Mouse (Mus musculus) kidney, embryonic 16.5 days (tissue): ENCODE measurements around the gene Gm10638. TPM values are rescaled to one million over a fixed set of nuclear protein-coding genes. Genes with fewer than 3 reads are reported as not detected.
A peak's percentile ranks its signal among the peaks of the same experiment; 100 is the strongest.

Source experiments
- ATAC-seq: fragments of 200-750 bp; cut with Nextera tagmentation; 2 replicates; pipeline ENCODE4 v1.8.0; 2017; ENCODE audit warnings: moderate TSS enrichment; ENCODE audit not compliant: low FRiP score, low TSS enrichment
- H3K27ac ChIP-seq: fragments of 300-500 bp; sonication (generic); 2 replicates; pipeline ENCODE4 v1.5.1; 2014; ENCODE audit warnings: low read length
- H3K27me3 ChIP-seq: fragments of 300-500 bp; sonication (generic); 2 replicates; pipeline ENCODE4 v1.6.1; 2014; ENCODE audit warnings: low read length, control low read depth, mixed read lengths; ENCODE audit not compliant: insufficient read depth
- H3K36me3 ChIP-seq: fragments of 300-500 bp; sonication (generic); 2 replicates; pipeline ENCODE4 v1.6.1; 2014; ENCODE audit warnings: low read length, control low read depth, mixed read lengths; ENCODE audit not compliant: insufficient read depth
- H3K4me1 ChIP-seq: fragments of 300-500 bp; sonication (generic); 2 replicates; pipeline ENCODE4 v1.6.1; 2014; ENCODE audit warnings: low read length, control low read depth, mixed read lengths; ENCODE audit not compliant: insufficient read depth
- H3K4me2 ChIP-seq: fragments of 300-500 bp; sonication (generic); replicated peaks from 2 replicates; pipeline ENCODE4 v1.6.1; 2014; ENCODE audit warnings: low read depth, low read length
- H3K4me3 ChIP-seq: fragments of 300-500 bp; sonication (generic); 2 replicates; pipeline ENCODE4 v1.5.1; 2014; ENCODE audit warnings: mild to moderate bottlenecking, low read length
- H3K9ac ChIP-seq: fragments of 300-500 bp; sonication (generic); replicated peaks from 2 replicates; pipeline ENCODE4 v1.6.1; 2014; ENCODE audit warnings: low read length
- H3K9me3 ChIP-seq: fragments of 300-500 bp; sonication (generic); 2 replicates; pipeline ENCODE4 v1.6.1; 2016; ENCODE audit warnings: low read length, control low read depth
- WGBS: fragments of 180-500 bp; shearing (Covaris S2); extraction: QIAGEN DNeasy Blood & Tissue Kit; methylation state at CpG from one replicate; pipeline ENCODE4 v1.1.7; 2014; 5-methylcytosine and 5-hydroxymethylcytosine counted together
- polyA plus RNA-seq: library from polyadenylated mRNA; unstranded; fragments of >200 nt; fragmentation: Nextera tagmentation; extraction: Ambion mirVana; gene quantifications from 2 replicates; pipeline ENCODE4 v1.2.1, GENCODE M21; 2015

Gm10638 gene
- polyA plus RNA-seq, 1 experiment from 2014 or later = 3.5 TPM

GRCm38 (mm10) chr8:86749842-86750241, 4.3 kb downstream of the Gm10638 start:
- ATAC-seq = no peak
- no peaks in the 10 kb centered on the region for H3K36me3 ChIP-seq
- H3K9me3 ChIP-seq = no peaks in the 10 kb centered on the region
- H3K4me2 ChIP-seq = no peak overlapping the region
- H3K27ac ChIP-seq = no peak overlapping the region
- no peak overlapping the region for H3K4me3 ChIP-seq
- no peaks in the 10 kb centered on the region for H3K27me3 ChIP-seq
- H3K4me1 ChIP-seq = peaks cover 7% of the 10 kb centered on the region; the same call in 1 of the 2 replicates
- H3K9ac ChIP-seq = no peak overlapping the region
- 15% methylated on average over 2 of the region's 2 CpGs for WGBS

DNA sequence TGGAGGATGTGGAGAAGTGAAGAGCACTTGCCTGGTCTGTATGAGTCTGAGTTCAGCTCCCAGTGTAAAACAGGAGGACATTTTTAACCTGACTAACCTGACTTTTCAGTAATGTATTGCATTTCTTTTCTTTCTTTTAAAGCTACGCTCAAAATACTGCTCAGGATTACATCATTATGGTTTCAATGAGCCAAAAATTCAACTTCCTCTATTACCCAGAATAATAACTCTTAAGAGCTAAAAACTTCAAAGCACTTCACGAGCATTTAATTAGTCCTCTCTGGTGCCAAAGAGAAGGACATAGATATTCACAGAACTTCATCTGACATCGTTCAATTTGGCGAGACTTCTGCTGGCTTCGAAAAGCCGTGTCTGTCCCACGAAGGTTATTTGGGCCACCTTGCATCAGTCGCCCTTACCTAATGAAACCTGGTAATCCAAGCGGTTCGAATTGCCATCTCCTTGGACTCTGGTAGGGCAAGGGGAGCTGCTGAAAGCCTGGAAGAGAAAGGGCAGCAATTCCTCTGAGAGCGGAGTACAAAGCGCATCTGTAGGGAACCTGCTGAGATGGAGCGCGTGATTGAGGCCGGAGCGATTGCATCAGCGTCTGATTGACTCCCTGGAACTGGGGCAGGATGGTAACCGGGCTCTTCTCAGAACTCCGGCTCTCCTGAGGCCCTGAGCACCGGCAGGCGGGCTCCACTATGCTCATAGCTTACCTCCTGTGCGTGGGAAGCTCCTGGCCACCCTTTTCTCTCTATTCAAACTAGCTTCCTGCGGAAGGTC, 11.6 kb downstream of the Gm10638 start:
- H3K4me1 ChIP-seq = no peaks in the 10 kb centered on the region
- peak overlapping the region; percentile 7; the same call in 1 of the 2 replicates for H3K4me3 ChIP-seq
- 22% methylated on average over 23 of the region's 23 CpGs for WGBS
- H3K27ac ChIP-seq = no peak overlapping the region
- ATAC-seq = no peak
- H3K9me3 ChIP-seq = no peaks in the 10 kb centered on the region
- H3K36me3 ChIP-seq = no peaks in the 10 kb centered on the region
- H3K9ac ChIP-seq = no peak overlapping the region; the same call in 1 of the 2 replicates
- peak overlapping the region; percentile 32 for H3K4me2 ChIP-seq
- H3K27me3 ChIP-seq = no peaks in the 10 kb centered on the region

DNA sequence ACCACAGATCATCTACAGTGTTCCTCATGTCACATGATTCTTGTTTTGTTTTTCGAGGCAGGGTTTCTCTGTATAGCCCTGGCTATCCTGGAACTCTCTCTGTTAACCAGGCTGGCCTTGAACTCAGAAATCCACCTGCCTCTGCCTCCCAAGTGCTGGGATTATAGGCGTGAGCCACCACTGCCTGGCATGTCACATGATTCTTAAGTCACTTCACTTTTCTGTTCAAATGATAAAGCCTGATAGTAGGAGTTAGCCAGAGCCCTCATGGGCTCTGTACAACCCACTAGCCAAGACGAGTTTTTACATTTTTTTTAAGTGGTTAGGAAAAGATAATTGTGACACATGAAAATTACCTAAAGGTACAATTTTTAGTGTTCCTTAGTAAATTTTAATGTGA, 13.2 kb downstream of the Gm10638 start:
- ATAC-seq = no peak

DNA sequence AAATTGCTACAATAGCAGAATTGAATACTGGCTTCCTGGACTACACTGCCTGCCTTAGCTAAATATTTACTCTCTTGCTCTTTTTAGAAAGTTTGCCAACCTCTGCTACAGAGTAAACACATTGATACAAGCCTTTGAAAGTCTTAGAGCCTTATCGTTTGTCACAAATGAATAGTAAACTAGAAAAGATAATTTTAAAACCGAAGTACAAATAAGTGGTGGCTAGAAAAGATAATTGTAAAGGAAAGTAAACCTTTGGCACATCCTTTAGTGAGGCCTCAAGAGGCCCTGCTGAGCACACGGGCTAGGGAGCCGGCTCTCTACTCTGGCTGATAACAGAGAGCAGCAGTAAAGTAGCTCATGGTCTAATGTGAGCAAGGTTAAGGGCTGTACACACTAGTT, 13.6 kb downstream of the Gm10638 start:
- no peaks in the 10 kb centered on the region for H3K27me3 ChIP-seq
- H3K9ac ChIP-seq = no peak overlapping the region
- no peaks in the 10 kb centered on the region for H3K9me3 ChIP-seq
- WGBS = 57% methylated on average over 4 of the region's 4 CpGs
- no peak for ATAC-seq
- no peak overlapping the region for H3K4me2 ChIP-seq
- H3K4me1 ChIP-seq = no peaks in the 10 kb centered on the region
- no peaks in the 10 kb centered on the region for H3K36me3 ChIP-seq
- H3K27ac ChIP-seq = no peak overlapping the region
- H3K4me3 ChIP-seq = no peak overlapping the region

More for the DNA sequence above, 13.2 kb downstream of the Gm10638 start:
- Histone ChIP-seq H3K27ac (no peak overlapping the region), H3K4me1 (no peaks in the 10 kb centered on the region), H3K36me3 (no peaks in the 10 kb centered on the region), H3K9ac (no peak overlapping the region), H3K4me2 (no peak overlapping the region), H3K9me3 (no peaks in the 10 kb centered on the region), H3K4me3 (no peak overlapping the region), H3K27me3 (no peaks in the 10 kb centered on the region)
- WGBS = 78% methylated on average over 3 of the region's 3 CpGs

- 71% methylated on average over 6 of the region's 6 CpGs for WGBS
- no peaks in the 10 kb centered on the region for H3K27me3 ChIP-seq
- H3K4me2 ChIP-seq = no peak overlapping the region
- H3K27ac ChIP-seq = no peak overlapping the region
- H3K36me3 ChIP-seq = no peaks in the 10 kb centered on the region
- no peaks in the 10 kb centered on the region for H3K9me3 ChIP-seq
- no peak for ATAC-seq
- no peak overlapping the region for H3K9ac ChIP-seq
- no peaks in the 10 kb centered on the region for H3K4me1 ChIP-seq
- no peak overlapping the region for H3K4me3 ChIP-seq
These were observed 15.2 kb downstream of the Gm10638 start for GRCm38 (mm10) chr8:86760746-86761145.

DNA sequence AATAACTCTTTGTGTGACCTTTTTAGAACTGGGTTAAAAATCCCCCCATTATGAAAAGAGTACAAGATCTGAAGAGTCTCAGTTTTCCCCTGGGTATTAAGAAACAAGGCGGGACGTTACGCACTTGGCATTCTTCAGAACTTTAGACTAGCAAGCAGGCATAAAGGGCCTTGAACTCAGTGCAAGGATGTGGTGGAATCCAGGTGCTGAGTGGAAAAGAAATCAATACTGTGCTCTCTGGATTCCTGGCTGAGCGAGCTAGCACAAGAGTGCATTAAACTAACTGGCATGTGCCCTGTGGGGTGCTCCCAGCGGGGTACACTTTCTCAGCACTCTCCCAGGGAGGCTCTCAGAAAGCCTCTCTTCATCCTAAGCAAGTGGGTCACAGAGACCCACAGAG, 17.3 kb downstream of the Gm10638 start:
- ATAC-seq = no peak
- Histone ChIP-seq H3K4me3 (no peak overlapping the region), H3K27me3 (no peaks in the 10 kb centered on the region), H3K9ac (no peak overlapping the region), H3K9me3 (no peaks in the 10 kb centered on the region), H3K4me1 (no peaks in the 10 kb centered on the region), H3K36me3 (no peaks in the 10 kb centered on the region), H3K4me2 (no peak overlapping the region), H3K27ac (no peak overlapping the region)
- WGBS = 71% methylated on average over 5 of the region's 5 CpGs

DNA sequence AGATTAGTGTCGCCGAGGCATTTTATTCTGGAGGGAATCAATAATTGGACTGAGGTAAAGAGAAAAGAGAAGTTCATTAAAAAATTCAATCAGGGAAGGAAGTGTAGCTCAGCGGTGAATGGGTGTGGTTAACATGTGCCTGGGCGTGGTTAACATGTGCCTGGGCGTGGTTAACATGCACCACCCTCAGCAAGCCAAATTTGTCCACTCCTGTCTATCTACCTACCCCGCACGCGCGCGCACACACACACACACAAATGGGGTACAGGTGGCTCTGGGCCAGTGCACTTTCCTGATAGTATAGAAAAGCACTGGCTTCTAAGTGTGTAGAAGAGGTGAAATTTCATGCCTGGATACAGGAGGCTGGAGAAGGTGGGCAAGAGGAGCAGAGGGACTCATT, 19.7 kb downstream of the Gm10638 start:
- Histone ChIP-seq H3K27ac (no peak overlapping the region), H3K36me3 (no peaks in the 10 kb centered on the region), H3K9me3 (no peaks in the 10 kb centered on the region), H3K27me3 (no peaks in the 10 kb centered on the region), H3K4me1 (no peaks in the 10 kb centered on the region), H3K9ac (no peak overlapping the region), H3K4me2 (no peak overlapping the region), H3K4me3 (no peak overlapping the region)
- ATAC-seq = no peak
- 90% methylated on average over 10 of the region's 10 CpGs for WGBS

- Histone ChIP-seq H3K27ac (no peak overlapping the region), H3K4me3 (no peak overlapping the region), H3K36me3 (no peaks in the 10 kb centered on the region), H3K4me1 (no peaks in the 10 kb centered on the region), H3K9me3 (no peaks in the 10 kb centered on the region), H3K9ac (no peak overlapping the region), H3K4me2 (no peak overlapping the region), H3K27me3 (no peaks in the 10 kb centered on the region)
- ATAC-seq = no peak
- WGBS = 90% methylated on average over 8 of the region's 8 CpGs
These were observed 20.2 kb downstream of the Gm10638 start for GRCm38 (mm10) chr8:86765669-86766068.

- Histone ChIP-seq H3K9ac (no peak overlapping the region), H3K36me3 (no peaks in the 10 kb centered on the region), H3K27me3 (no peaks in the 10 kb centered on the region), H3K4me3 (no peak overlapping the region), H3K9me3 (no peaks in the 10 kb centered on the region), H3K4me1 (no peaks in the 10 kb centered on the region), H3K27ac (no peak overlapping the region), H3K4me2 (no peak overlapping the region)
- ATAC-seq = no peak
- WGBS = 88% methylated on average over 9 of the region's 9 CpGs
These were observed 21.2 kb downstream of the Gm10638 start for GRCm38 (mm10) chr8:86766548-86767211.

- Histone ChIP-seq H3K9ac (no peak overlapping the region), H3K27me3 (no peaks in the 10 kb centered on the region), H3K9me3 (no peaks in the 10 kb centered on the region), H3K27ac (no peak overlapping the region), H3K4me1 (no peaks in the 10 kb centered on the region), H3K36me3 (no peaks in the 10 kb centered on the region), H3K4me3 (no peak overlapping the region), H3K4me2 (no peak overlapping the region)
- no peak for ATAC-seq
- 82% methylated on average over 5 of the region's 5 CpGs for WGBS
These were observed 23.0 kb downstream of the Gm10638 start for GRCm38 (mm10) chr8:86768499-86768898.
